ENCODE assay signal across 8 mouse cellular contexts in the genomic region with DNA sequence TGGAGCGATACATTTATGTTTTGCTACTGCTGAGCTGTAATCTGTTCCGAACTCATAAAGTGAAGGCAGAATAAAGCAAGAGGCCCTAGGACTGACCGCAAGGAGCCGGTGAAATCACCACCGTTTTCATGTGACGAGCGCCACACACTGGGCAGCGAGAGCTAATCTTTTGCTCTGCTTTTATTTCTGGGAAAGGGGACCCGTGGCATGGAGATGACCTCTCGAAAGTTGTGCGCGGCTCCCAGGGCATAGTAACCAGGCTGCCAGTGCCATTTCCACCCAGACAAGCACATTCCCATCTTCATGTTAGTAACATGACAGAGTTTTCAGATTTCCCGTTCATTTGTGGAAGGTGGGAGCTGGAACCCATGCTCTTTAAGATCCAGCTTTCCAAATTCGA. TPM values are rescaled to one million over a fixed set of nuclear protein-coding genes. Genes with fewer than 3 reads are reported as not detected.
DNase-seq lines count a peak whose midpoint lies in the region; ATAC-seq and TF ChIP-seq lines count a peak whose summit lies in the region.

No protein-coding gene starts in this region.

- H3K27ac ChIP-seq in embryonic facial prominence, embryonic 10.5 days (replicated peaks), result peak overlapping the region; percentile 48; the same call in 1 of the 2 replicates
- H3K27ac ChIP-seq in kidney, adult 2 months (ENCODE audit: insufficient read depth, low read depth, low read length), result no peak overlapping the region
- peak overlapping the region; percentile 20; the same call in 1 of the 2 replicates for H3K27ac ChIP-seq in liver, postnatal 0 days (ENCODE audit: low read depth)

- TF ChIP-seq CTCF in kidney, adult 2 months (conservative IDR thresholded peaks at IDR 0.05; ENCODE audit: insufficient read depth, insufficient read length, low read depth, low read length), result peak; percentile 62
- TF ChIP-seq CTCF in liver, postnatal 0 days (IDR thresholded peaks at IDR 0.05; ENCODE audit: low read depth), result peak; percentile 60

- H3K4me2 ChIP-seq in liver, postnatal 0 days (ENCODE audit: low read depth, low read length), result peak overlapping the region; percentile 61

- WGBS in embryonic facial prominence, embryonic 10.5 days, result 17% methylated on average over 14 of the region's 14 CpGs
- 12% methylated on average over 14 of the region's 14 CpGs for WGBS in kidney, adult 2 months
- WGBS in liver, postnatal 0 days (ENCODE audit: insufficient replicate concordance), result 17% methylated on average over 14 of the region's 14 CpGs

- peak overlapping the region; percentile 35; the same call in 1 of the 2 replicates for H3K4me3 ChIP-seq in embryonic facial prominence, embryonic 10.5 days
- H3K4me3 ChIP-seq in kidney, adult 2 months (ENCODE audit: insufficient read depth, low read depth, low read length), result no peak overlapping the region
- H3K4me3 ChIP-seq in liver, postnatal 0 days (ENCODE audit: low read depth, low read length), result peak overlapping the region; percentile 25

- H3K4me1 ChIP-seq in embryonic facial prominence, embryonic 10.5 days, result peaks cover 41% of the 10 kb centered on the region
- no peaks in the 10 kb centered on the region for H3K4me1 ChIP-seq in kidney, adult 2 months (ENCODE audit: control insufficient read depth, insufficient read depth, low read length)
- peaks cover 10% of the 10 kb centered on the region for H3K4me1 ChIP-seq in liver, postnatal 0 days (ENCODE audit: insufficient read depth)

- no peak for TF ChIP-seq POLR2A in kidney, adult 2 months (IDR thresholded peaks at IDR 0.05; ENCODE audit: low read depth, low read length)

- H3K36me3 ChIP-seq in embryonic facial prominence, embryonic 10.5 days (replicated peaks), result no peaks in the 10 kb centered on the region
- H3K36me3 ChIP-seq in kidney, adult 2 months (ENCODE audit: control insufficient read depth, insufficient read depth, low read length), result no peaks in the 10 kb centered on the region
- H3K36me3 ChIP-seq in liver, postnatal 0 days (replicated peaks; ENCODE audit: insufficient read depth, low read length), result no peaks in the 10 kb centered on the region

- H3K9me3 ChIP-seq in embryonic facial prominence, embryonic 10.5 days, result no peaks in the 10 kb centered on the region
- no peaks in the 10 kb centered on the region for H3K9me3 ChIP-seq in liver, postnatal 0 days (ENCODE audit: low read length)

- no peak for TF ChIP-seq EP300 in liver, postnatal 0 days (IDR thresholded peaks at IDR 0.05; ENCODE audit: low read depth)

- peak; percentile 81 for DNase-seq in adrenal gland, postnatal 25 days
- DNase-seq in embryonic facial prominence, embryonic 10.5 days (ENCODE audit: low spot score), result peak; percentile 74
- peak; percentile 58 to 67 for DNase-seq in heart, adult 9 months (ENCODE audit: low spot score in 2 of 2)
- peak; percentile 63 for DNase-seq in kidney, adult 2 months
- peak; percentile 61 for DNase-seq in liver, postnatal 0 days
- peak; percentile 67 for DNase-seq in neural tube, embryonic 10.5 days (ENCODE audit: extremely low spot score, low spot score)
- DNase-seq in thymus, postnatal 14 days, result peak; percentile 17

- peak; percentile 57 for ATAC-seq in CD4-positive, CD25-positive, alpha-beta regulatory T cell, adult 4 months
- ATAC-seq in liver, postnatal 0 days, result peak; percentile 45

- H3K27me3 ChIP-seq in embryonic facial prominence, embryonic 10.5 days (replicated peaks; ENCODE audit: low read depth, poor library complexity, severe bottlenecking), result peaks cover 20% of the 10 kb centered on the region; the same call in 1 of the 2 replicates
- H3K27me3 ChIP-seq in kidney, adult 2 months (replicated peaks; ENCODE audit: control insufficient read depth, insufficient read depth, low read length), result no peaks in the 10 kb centered on the region
- H3K27me3 ChIP-seq in liver, postnatal 0 days (ENCODE audit: insufficient read depth, low read length), result no peaks in the 10 kb centered on the region

- no peak overlapping the region for H3K9ac ChIP-seq in liver, postnatal 0 days (replicated peaks)

RNA-seq across cellular contexts. Expression of a gene that starts 13.5 kb away (rescaled TPM):
- polyA plus RNA-seq in CD4-positive, CD25-positive, alpha-beta regulatory T cell, adult 4 months (2017; shearing (Covaris generic)), result not detected
- total RNA-seq in adrenal gland, postnatal 25 days (2021), result 0.52 and 0.79 TPM in 2 replicates
- 0.23 and 0.65 TPM in 2 replicates for polyA plus RNA-seq in embryonic facial prominence, embryonic 10.5 days (2016; fragmentation: Nextera tagmentation; extraction: Ambion mirVana)
- polyA plus RNA-seq in kidney, adult 2 months (2012; rRNA removed), result 0.20 and 0.38 TPM in 2 replicates
- 0.22 and 0.26 TPM in 2 replicates for polyA plus RNA-seq in liver, postnatal 0 days (2015; fragmentation: Nextera tagmentation; extraction: Ambion mirVana)

RNA-seq across cellular contexts. Expression of a gene that starts 17.3 kb away (rescaled TPM):
- polyA plus RNA-seq in CD4-positive, CD25-positive, alpha-beta regulatory T cell, adult 4 months (2017; shearing (Covaris generic)), result 1 to 10 TPM in 1 of 2 experiments, under 1 TPM in 1; 0.90 to 1.7 TPM
- 4.0 and 4.3 TPM in 2 replicates for total RNA-seq in adrenal gland, postnatal 25 days (2021)
- 11.5 and 11.7 TPM in 2 replicates for polyA plus RNA-seq in embryonic facial prominence, embryonic 10.5 days (2016; fragmentation: Nextera tagmentation; extraction: Ambion mirVana)
- 2.8 and 3.7 TPM in 2 replicates for polyA plus RNA-seq in kidney, adult 2 months (2012; rRNA removed)
- 1.0 and 1.1 TPM in 2 replicates for polyA plus RNA-seq in liver, postnatal 0 days (2015; fragmentation: Nextera tagmentation; extraction: Ambion mirVana)

RNA-seq across cellular contexts. Expression of a gene that starts 26.1 kb away (rescaled TPM):
- 1 to 10 TPM; 2.2 to 2.5 TPM for polyA plus RNA-seq in CD4-positive, CD25-positive, alpha-beta regulatory T cell, adult 4 months (2017; shearing (Covaris generic))
- 19.1 and 26.4 TPM in 2 replicates for total RNA-seq in adrenal gland, postnatal 25 days (2021)
- polyA plus RNA-seq in embryonic facial prominence, embryonic 10.5 days (2016; fragmentation: Nextera tagmentation; extraction: Ambion mirVana), result 6.2 and 7.0 TPM in 2 replicates
- polyA plus RNA-seq in kidney, adult 2 months (2012; rRNA removed), result 9.4 and 11.8 TPM in 2 replicates
- 1.5 and 1.6 TPM in 2 replicates for polyA plus RNA-seq in liver, postnatal 0 days (2015; fragmentation: Nextera tagmentation; extraction: Ambion mirVana)

Comparison
In these comparisons a context has a peak if more than half of its experiments do, and no peak if none do; other contexts are left out.
1. DNase-seq: peak in every context shown above with its lines; median percentile 81 in adrenal gland, postnatal 25 days; 74 in embryonic facial prominence, embryonic 10.5 days; 67 in neural tube, embryonic 10.5 days; 63 in kidney, adult 2 months; 62 in heart, adult 9 months; 61 in liver, postnatal 0 days; 17 in thymus, postnatal 14 days.